Mouse (Mus musculus): ENCODE measurements around the gene Cyp2b9.
"Not testable (repeated sequence)": the region's sequence is repeated elsewhere in the genome, so short reads cannot be mapped to it uniquely, and the experiment has no call there.

DNA sequence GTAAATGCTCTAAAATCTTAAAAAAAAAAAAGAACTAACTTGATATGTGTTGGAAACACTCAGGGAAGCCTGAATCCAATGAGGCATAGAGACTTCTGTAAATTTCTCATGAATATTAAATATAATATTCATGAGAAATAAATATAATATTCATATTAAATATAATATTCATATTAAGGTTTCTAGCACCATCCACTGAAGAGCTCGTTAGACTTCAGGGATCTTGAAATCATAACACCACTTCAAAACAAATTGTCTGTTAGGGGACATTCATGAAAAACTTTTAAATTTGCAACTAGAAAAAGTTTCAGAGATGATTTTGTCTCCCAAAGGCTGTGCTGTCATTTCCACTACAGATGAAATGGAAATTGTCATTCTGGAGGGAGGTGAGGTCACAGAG, 86.8 kb downstream of the Cyp2b9 start, which contains the start of gene Vmn1r184:
- TF ChIP-seq CHD2 (IDR thresholded peaks at IDR 0.05; ENCODE audit: low read depth, low read length); ZNF384 (IDR thresholded peaks at IDR 0.05; ENCODE audit: low read depth, low read length); HCFC1 (IDR thresholded peaks at IDR 0.05; ENCODE audit: borderline replicate concordance, insufficient read depth, low read length): not testable (repeated sequence)
